Mouse (Mus musculus): Measurements from ENCODE around the gene Fitm1. TPM values are rescaled to one million over a fixed set of nuclear protein-coding genes. Genes with fewer than 3 reads are reported as not detected.

Gene Fitm1
- total and polyA plus RNA-seq, 2 experiments from 2014 or later = 195 to 277 TPM

GRCm38 (mm10) chr14:55590748-55591330, 15.4 kb downstream of the Fitm1 start, which contains the start of gene Psme2:
Gene Psme2, minus strand, starts transcription at chr14:55591113.
- H3K9me3 ChIP-seq (replicated peaks; ENCODE audit: control insufficient read depth, low read length) = no peaks in the 10 kb centered on the region
- peaks cover 14% of the 10 kb centered on the region for H3K4me1 ChIP-seq (ENCODE audit: control insufficient read depth, insufficient read depth)
- DNase-seq (ENCODE audit: low spot score) (peak; percentile 100), ATAC-seq (ENCODE audit: insufficient read depth, low read depth) (peak; percentile 94)
- H3K36me3 ChIP-seq (replicated peaks; ENCODE audit: control insufficient read depth, insufficient read depth, low read length) = peaks cover 38% of the 10 kb centered on the region
- H3K9ac ChIP-seq (replicated peaks; ENCODE audit: low read depth, low read length) = peak within 1 kb of the TSS; percentile 72
- H3K4me2 ChIP-seq (ENCODE audit: low read depth, low read length) = peak within 1 kb of the TSS; percentile 93
- WGBS = 0% methylated on average over 22 of the region's 22 CpGs
- TF ChIP-seq EP300 (IDR thresholded peaks at IDR 0.05; ENCODE audit: low read depth) (no peak), CTCF (IDR thresholded peaks at IDR 0.05; ENCODE audit: low read depth) (no peak; the same call in 1 of the 2 replicates)
- H3K4me3 ChIP-seq (ENCODE audit: low read depth, low read length) = peak within 1 kb of the TSS; percentile 79
- no peaks in the 10 kb centered on the region for H3K27me3 ChIP-seq (ENCODE audit: control insufficient read depth, insufficient read depth, low read length)
- peak within 1 kb of the TSS; percentile 96 for H3K27ac ChIP-seq (ENCODE audit: low read depth)

GRCm38 (mm10) chr14:55591331-55591891, 16.0 kb downstream of the Fitm1 start, which contains the start of gene Rnf31:
Gene Rnf31, plus strand, starts transcription at chr14:55591708.
- peaks cover 44% of the 10 kb centered on the region for H3K36me3 ChIP-seq (replicated peaks; ENCODE audit: control insufficient read depth, insufficient read depth, low read length)
- H3K4me1 ChIP-seq (ENCODE audit: control insufficient read depth, insufficient read depth) = peaks cover 12% of the 10 kb centered on the region
- H3K4me3 ChIP-seq (ENCODE audit: low read depth, low read length) = peak within 1 kb of the TSS; percentile 79
- peak; percentile 82; the same call in 1 of the 2 replicates for TF ChIP-seq EP300 (IDR thresholded peaks at IDR 0.05; ENCODE audit: low read depth)
- no peak for TF ChIP-seq CTCF (IDR thresholded peaks at IDR 0.05; ENCODE audit: low read depth)
- H3K27me3 ChIP-seq (ENCODE audit: control insufficient read depth, insufficient read depth, low read length) = no peaks in the 10 kb centered on the region
- H3K27ac ChIP-seq (ENCODE audit: low read depth) = peak within 1 kb of the TSS; percentile 96
- no peaks in the 10 kb centered on the region for H3K9me3 ChIP-seq (replicated peaks; ENCODE audit: control insufficient read depth, low read length)
- DNase-seq (ENCODE audit: low spot score) (peak; percentile 99), ATAC-seq (ENCODE audit: insufficient read depth, low read depth) (peak; percentile 86)
- peak within 1 kb of the TSS; percentile 93 for H3K4me2 ChIP-seq (ENCODE audit: low read depth, low read length)
- under 1% methylated on average over 33 of the region's 33 CpGs for WGBS
- peak within 1 kb of the TSS; percentile 72 for H3K9ac ChIP-seq (replicated peaks; ENCODE audit: low read depth, low read length)

- H3K4me2 ChIP-seq (ENCODE audit: low read depth, low read length) = peak overlapping the region; percentile 93
- peak overlapping the region; percentile 96 for H3K27ac ChIP-seq (ENCODE audit: low read depth)
- H3K27me3 ChIP-seq (ENCODE audit: control insufficient read depth, insufficient read depth, low read length) = no peaks in the 10 kb centered on the region
- peak overlapping the region; percentile 79 for H3K4me3 ChIP-seq (ENCODE audit: low read depth, low read length)
- peaks cover 12% of the 10 kb centered on the region for H3K4me1 ChIP-seq (ENCODE audit: control insufficient read depth, insufficient read depth)
- peaks cover 52% of the 10 kb centered on the region for H3K36me3 ChIP-seq (replicated peaks; ENCODE audit: control insufficient read depth, insufficient read depth, low read length)
- 3% methylated on average over 16 of the region's 16 CpGs for WGBS
- no peak for ATAC-seq (ENCODE audit: insufficient read depth, low read depth)
- DNase-seq (ENCODE audit: low spot score) = no peak
- TF ChIP-seq CTCF (IDR thresholded peaks at IDR 0.05; ENCODE audit: low read depth) = no peak
- no peak for TF ChIP-seq EP300 (IDR thresholded peaks at IDR 0.05; ENCODE audit: low read depth)
- no peaks in the 10 kb centered on the region for H3K9me3 ChIP-seq (replicated peaks; ENCODE audit: control insufficient read depth, low read length)
- H3K9ac ChIP-seq (replicated peaks; ENCODE audit: low read depth, low read length) = peak overlapping the region; percentile 72
Observed at GRCm38 (mm10) chr14:55592226-55592625, 16.8 kb downstream of the Fitm1 start.

GRCm38 (mm10) chr14:55596036-55596690, 20.7 kb downstream of the Fitm1 start:
- 69% methylated on average over 13 of the region's 13 CpGs for WGBS
- H3K27me3 ChIP-seq (ENCODE audit: control insufficient read depth, insufficient read depth, low read length) = no peaks in the 10 kb centered on the region
- no peaks in the 10 kb centered on the region for H3K9me3 ChIP-seq (replicated peaks; ENCODE audit: control insufficient read depth, low read length)
- no peak overlapping the region for H3K4me2 ChIP-seq (ENCODE audit: low read depth, low read length)
- H3K9ac ChIP-seq (replicated peaks; ENCODE audit: low read depth, low read length) = no peak overlapping the region
- no peak for TF ChIP-seq CTCF (IDR thresholded peaks at IDR 0.05; ENCODE audit: low read depth)
- no peak for TF ChIP-seq EP300 (IDR thresholded peaks at IDR 0.05; ENCODE audit: low read depth)
- peaks cover 12% of the 10 kb centered on the region for H3K4me1 ChIP-seq (ENCODE audit: control insufficient read depth, insufficient read depth)
- no peak overlapping the region for H3K4me3 ChIP-seq (ENCODE audit: low read depth, low read length)
- DNase-seq (ENCODE audit: low spot score) (no peak), ATAC-seq (ENCODE audit: insufficient read depth, low read depth) (no peak)
- peaks cover 76% of the 10 kb centered on the region for H3K36me3 ChIP-seq (replicated peaks; ENCODE audit: control insufficient read depth, insufficient read depth, low read length)
- H3K27ac ChIP-seq (ENCODE audit: low read depth) = no peak overlapping the region

- no peak for TF ChIP-seq EP300 (IDR thresholded peaks at IDR 0.05; ENCODE audit: low read depth)
- no peak for TF ChIP-seq CTCF (IDR thresholded peaks at IDR 0.05; ENCODE audit: low read depth)
- no peak overlapping the region for H3K27ac ChIP-seq (ENCODE audit: low read depth)
- peaks cover 94% of the 10 kb centered on the region for H3K36me3 ChIP-seq (replicated peaks; ENCODE audit: control insufficient read depth, insufficient read depth, low read length)
- H3K9me3 ChIP-seq (replicated peaks; ENCODE audit: control insufficient read depth, low read length) = no peaks in the 10 kb centered on the region
- WGBS = 91% methylated on average over 21 of the region's 21 CpGs
- H3K4me1 ChIP-seq (ENCODE audit: control insufficient read depth, insufficient read depth) = no peaks in the 10 kb centered on the region
- H3K4me3 ChIP-seq (ENCODE audit: low read depth, low read length) = no peak overlapping the region
- no peak overlapping the region for H3K9ac ChIP-seq (replicated peaks; ENCODE audit: low read depth, low read length)
- ATAC-seq (ENCODE audit: insufficient read depth, low read depth) (no peak), DNase-seq (ENCODE audit: low spot score) (no peak)
- no peak overlapping the region for H3K4me2 ChIP-seq (ENCODE audit: low read depth, low read length)
- no peaks in the 10 kb centered on the region for H3K27me3 ChIP-seq (ENCODE audit: control insufficient read depth, insufficient read depth, low read length)
Observed at GRCm38 (mm10) chr14:55598521-55599390, 23.3 kb downstream of the Fitm1 start.
